Mouse (Mus musculus): ENCODE measurements at regions not wholly inside any gene's neighbourhood (a gene's known extent, or its start where the extent isn't known, plus 50 kb on each side); places are given as distances from the start of the nearest gene placed in this dataset.
A peak's percentile ranks its signal among the peaks of the same experiment; 100 is the strongest.
"Not testable (repeated sequence)": the region's sequence is repeated elsewhere in the genome, so short reads cannot be mapped to it uniquely, and the experiment has no call there.

- DNase-seq, result no peak
Measured at GRCm38 (mm10) chr13:52344383-52344782, 186.7 kb downstream of the Diras2 start.

DNA sequence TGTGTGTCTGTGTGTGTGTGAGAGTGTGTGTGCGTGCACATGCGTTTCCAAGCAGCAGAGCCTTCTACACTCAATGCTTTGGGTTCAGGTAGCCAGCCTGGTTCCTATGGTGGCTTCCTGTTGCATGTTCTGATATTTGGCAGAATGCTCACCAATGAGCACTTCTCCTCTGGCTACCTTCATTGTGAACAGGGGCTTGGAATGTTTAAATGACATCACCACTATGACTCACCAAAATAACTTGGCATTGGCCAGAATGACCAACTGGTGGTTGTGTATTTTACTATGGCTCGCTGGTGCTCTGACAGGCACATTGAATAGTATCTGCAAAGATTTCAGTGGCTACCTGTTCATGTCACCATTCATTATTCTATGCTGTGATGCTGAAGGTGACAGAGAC lies 186.2 kb downstream of the Diras2 start:
- no peak for DNase-seq

DNA sequence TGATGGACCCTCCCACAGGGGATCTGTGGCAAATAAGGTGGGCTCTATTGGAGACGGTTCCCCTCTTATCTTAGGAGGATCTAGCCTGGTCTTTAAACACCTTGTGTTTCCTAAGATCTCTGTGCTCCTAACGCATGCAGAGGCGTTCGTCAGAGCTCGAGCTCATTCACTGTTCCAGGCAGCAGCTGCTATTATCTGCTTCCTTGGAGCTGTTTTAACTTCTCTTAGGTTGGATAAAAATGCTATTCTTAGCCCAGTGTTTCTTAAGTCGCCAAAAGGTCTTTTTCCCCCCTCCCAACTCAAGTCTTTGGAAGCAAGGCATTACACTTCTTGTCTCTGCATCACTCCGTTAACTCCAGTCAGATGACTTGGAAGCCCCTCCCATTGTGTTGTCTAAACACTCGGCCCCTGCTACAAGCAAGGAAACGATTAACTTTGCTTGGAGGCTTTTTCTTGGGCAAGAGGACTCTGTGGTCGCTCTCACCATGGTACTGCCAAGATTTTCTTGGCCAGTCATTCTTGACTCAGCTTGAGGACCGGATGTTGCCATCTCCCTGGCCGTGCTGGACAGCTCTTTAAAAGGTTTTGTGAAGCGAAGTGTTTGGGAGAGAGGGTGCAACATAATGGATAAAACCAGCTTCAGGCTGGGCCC lies 185.6 kb downstream of the Diras2 start:
- DNase-seq, result peak; percentile 58

- no peak for DNase-seq
Measured at GRCm38 (mm10) chr13:52346027-52346375, 185.1 kb downstream of the Diras2 start.

- DNase-seq, result no peak
Measured at GRCm38 (mm10) chr13:52347631-52348030, 183.4 kb downstream of the Diras2 start.

GRCm38 (mm10) chr13:52349606-52350005 lies 181.5 kb downstream of the Diras2 start:
- DNase-seq, result no peak

DNA sequence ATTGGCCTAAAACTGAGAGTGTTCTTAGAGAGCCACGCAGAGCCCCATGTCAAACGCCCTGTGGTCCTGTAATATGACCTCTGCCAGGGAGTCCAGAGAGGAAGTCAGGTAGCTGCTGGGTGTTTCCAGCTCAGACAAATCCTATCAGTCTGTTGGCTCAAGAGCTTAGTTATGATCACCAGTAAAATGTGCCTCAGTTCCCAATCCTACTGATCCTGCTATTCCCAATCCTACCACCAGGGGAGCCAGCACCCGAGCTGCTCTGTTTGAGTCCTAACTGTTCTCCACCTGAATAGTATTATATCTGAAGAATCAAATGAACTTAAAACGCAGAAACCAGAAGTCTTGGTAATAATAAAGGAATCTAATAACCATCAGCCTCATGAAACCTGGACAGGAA lies 178.5 kb downstream of the Diras2 start:
- no peak for DNase-seq

DNA sequence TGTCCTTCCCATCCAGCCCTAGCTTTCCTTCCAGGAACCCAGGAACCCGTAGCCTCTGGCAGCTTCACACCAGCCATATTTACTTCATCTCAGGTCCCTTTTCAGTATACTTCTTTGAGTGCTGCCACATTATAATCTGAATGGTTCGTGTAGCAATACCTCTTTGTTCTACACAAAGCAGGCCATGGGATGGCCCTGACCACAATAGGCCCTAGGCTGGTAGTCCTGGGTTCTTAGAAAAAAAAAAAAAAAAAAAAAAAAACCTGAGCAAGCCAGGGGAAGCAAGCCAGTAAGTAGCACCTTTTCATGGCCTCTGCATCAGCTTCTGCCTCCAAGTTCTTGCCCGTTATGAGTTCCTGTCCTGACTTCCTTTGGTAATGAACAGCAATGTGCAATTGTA lies 177.6 kb downstream of the Diras2 start:
- DNase-seq, result no peak

GRCm38 (mm10) chr13:52353966-52354365 lies 177.1 kb downstream of the Diras2 start:
- no peak for DNase-seq

DNA sequence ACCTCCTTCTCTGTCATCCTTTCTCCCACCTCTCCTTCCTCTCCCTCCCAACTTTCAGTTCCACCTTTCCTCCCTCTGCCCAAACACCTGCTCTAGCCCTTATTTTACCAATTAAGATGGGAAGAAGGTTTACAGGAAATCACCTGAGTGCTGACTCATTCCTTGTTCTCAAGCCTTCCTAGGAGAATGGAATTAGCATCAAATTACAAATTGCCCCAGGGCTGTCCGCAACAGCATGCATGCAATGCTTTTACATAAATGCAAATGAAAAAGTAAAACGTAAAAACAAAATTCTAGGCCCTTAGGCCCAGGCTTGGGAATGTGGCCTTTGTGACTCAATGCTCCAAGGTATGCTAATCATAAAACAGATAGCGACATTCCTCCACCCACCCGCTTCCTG lies 175.2 kb downstream of the Diras2 start:
- DNase-seq, result not testable (repeated sequence)

DNA sequence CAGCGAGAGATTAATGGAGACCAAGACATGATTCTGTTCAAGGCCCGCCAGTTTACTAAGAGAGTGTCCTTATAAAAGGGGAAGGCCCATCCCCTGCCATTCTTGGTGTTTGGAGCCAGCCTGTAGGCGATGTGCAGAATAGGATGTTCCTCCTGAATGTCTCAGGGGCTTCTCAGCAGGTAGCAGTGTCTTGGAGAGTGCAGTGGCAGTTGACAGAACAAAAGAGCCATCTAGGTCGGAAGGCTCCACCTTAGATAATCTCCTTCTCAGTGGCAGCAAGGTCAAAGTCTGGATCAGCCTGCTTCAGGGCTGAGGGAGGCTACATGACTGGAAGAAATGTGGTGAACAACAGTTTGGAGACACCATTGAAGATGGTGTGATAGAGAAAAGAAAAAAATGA lies 171.7 kb downstream of the Diras2 start:
- DNase-seq, result not testable (repeated sequence)

GRCm38 (mm10) chr13:52361177-52361846 lies 169.8 kb downstream of the Diras2 start:
- DNase-seq, result no peak

GRCm38 (mm10) chr13:52362266-52362665 lies 168.8 kb downstream of the Diras2 start:
- DNase-seq, result no peak

GRCm38 (mm10) chr13:52369851-52370250 lies 161.2 kb downstream of the Diras2 start:
- DNase-seq, result no peak

DNA sequence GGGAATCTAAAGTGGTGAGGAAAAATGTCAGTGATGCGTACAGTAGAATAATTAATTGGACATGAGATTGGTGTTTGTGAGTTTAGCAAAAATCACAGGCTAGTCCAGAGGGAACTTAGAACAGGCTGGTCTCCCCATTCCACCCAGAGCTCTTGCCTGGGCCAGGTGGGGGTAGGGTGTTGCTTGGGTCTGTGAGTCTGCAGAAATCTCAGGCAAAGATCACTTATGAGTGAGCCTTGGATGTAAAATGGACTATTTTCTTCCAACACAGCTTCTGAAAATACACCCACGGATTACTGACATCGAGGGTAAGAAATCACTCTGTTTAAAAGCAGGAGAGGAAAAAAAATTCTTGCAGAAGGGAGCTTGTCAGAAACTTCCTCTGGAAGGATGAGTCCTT lies 159.1 kb downstream of the Diras2 start:
- DNase-seq, result no peak

DNA sequence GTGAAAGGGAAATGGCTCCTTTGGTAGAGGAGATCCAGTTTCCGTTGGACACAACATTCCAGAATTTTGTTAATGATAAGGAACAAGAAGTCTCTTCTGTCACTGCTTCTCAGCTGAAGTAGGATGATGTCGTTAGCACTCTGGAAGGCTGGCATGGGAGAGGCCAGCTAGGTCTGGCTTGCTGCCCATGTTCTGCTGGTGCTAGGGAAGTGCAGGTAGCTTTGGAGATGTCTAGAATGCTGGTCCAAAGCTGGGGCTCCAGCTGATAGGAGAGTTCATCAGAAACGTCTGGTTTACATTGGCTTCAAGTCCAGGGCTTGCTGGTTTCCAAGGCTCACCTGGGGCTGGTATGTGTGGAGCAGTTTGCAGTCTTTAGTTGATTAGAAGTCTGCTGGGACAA lies 156.3 kb downstream of the Diras2 start:
- peak; percentile 70 for DNase-seq

DNA sequence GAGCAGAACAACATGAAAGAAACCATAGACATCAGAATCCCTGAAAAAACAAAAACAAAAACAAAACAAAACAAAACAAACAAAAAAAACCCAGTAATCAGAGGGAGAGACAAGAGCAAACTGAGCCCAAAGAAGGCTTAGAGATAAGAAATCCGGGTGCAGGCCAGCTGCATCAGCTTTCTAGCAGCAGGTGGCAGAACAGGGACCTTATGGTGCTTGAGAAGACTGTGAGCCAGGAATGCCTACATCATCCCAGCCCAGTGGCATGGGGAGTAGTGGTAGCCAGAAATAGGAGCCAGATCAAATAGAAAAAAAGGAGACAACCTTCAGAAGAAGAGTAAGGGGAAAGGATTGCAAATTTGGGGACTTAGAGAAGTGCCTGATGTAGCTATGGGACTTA lies 152.8 kb downstream of the Diras2 start:
- DNase-seq, result peak; percentile 68

- DNase-seq, result peak; percentile 67
Measured at GRCm38 (mm10) chr13:52389271-52389670, 141.8 kb downstream of the Diras2 start.

DNA sequence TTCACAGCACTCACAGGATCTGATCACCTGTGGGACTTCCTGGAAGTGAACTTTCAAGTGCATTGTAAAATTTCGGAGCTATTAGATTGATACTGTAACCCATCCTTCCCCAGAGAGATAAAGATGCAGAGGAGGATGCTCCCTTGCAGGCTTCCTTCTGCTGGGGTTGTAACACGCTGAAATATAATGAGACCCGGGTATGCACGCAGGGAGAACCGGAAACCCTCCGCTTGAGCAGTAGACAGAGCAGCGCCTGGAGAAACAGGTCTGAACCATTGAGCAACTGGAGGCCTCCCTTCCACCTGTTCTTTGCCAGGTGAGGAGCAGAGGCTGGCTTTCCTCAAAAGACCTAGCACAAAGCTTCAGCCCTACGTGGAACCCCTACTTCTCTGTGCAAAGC lies 135.3 kb downstream of the Diras2 start:
- DNase-seq, result no peak

DNA sequence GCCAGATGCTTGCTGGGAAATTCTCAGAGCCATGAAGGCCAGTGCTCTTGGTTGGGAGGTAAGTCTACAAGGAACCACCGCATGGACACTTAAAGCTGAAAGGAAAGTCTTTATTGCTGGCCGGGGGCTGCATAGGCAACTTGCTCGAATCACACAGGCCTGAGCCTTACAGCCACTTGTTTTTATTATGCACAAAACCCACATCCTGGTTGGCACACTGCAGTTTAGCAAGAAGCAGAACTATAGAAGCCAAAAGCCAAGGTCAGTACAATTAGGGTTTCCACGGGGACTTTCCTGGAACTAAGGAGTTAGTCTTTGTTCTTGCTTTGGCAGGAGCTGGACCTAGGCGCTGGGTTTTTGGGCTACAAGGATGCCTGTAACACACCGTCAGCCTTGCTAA lies 132.7 kb downstream of the Diras2 start:
- no peak for DNase-seq

DNA sequence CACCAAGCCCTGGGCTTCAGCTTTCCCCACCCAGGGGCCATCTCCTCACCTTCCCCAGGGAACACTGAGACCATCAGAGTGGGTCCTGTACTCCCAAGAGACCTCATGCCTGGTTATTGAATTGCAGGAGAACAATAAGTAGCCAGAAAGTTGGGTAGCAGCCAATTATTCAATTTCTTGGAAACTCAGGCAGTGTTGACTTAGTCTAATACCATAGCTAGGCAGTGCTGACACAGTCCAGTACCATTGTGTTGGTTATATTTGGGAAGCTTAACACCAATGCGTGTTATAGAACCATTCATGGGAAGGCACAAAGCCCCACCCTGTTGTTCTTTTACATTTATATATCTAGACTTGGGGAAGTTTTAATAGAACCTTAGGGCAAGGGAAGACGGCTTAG lies 131.9 kb downstream of the Diras2 start:
- DNase-seq, result no peak

DNA sequence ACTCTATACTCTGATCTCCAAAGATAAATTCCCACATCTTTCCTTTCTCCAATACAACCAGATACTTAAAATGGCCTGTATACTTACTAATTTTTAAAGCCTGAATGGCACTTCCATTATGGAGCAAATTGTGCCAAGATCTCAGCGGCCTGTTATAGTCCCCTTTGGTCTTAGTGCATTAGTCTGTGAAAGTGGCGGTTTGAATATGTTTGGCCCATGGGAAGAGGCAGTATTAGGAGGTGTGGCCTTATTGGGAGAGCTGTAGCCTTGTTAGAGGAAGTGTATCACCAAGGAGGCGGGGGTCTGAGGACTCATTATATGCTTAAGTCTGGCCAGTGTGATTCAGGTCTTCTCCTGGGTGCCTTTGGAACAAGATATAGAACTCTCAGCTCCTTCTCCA lies 127.3 kb downstream of the Diras2 start:
- DNase-seq, result no peak

GRCm38 (mm10) chr13:52416301-52416700 lies 114.8 kb downstream of the Diras2 start:
- peak; percentile 28 for DNase-seq

DNA sequence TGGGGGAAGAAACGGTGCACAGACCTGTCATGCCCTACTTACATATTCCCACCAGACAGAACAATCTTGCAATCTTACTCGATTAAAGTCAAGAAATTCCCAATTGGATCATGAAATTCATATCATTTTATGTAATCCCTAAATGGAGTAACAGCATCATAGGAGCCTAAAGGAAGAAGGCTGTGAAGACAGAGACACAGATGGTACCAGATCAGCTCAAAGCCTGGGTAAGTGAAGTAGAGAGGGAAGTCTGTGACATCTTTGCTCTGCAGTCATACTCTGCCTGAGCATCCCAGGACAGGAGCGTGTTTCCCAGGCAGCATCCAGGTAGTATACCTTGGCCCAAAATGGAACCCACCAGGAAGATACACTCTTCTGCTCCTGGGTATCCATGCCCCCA lies 108.6 kb downstream of the Diras2 start:
- no peak for DNase-seq

GRCm38 (mm10) chr13:52428527-52428926 lies 102.6 kb downstream of the Diras2 start:
- no peak for DNase-seq
